Mouse (Mus musculus): ENCODE measurements at regions not wholly inside any gene's neighbourhood (a gene's known extent, or its start where the extent isn't known, plus 50 kb on each side); places are given as distances from the start of the nearest gene placed in this dataset.

DNA sequence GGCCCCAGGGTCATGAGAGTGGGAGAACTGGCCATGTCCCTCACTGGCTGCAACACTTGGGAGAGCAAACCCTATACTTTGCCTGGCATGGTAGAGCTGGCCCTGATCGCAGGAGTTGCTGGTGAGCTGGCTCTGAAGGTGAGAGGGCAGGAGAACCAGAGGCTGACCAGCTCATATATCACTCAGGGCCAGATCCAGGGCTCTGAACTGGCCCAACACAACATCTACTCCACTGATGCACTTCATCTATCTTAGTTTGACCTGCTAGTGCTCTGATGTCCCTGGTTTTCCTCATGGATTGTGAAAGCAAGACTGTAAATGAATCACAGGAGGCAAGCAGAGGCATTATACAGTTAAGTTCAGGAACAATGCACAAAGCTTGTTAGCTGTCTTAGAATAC is 137.6 kb upstream of the Mctp2 start:
- WGBS = 47% methylated on average over 1 of the region's 1 CpGs
- Histone ChIP-seq H3K4me1 (ENCODE audit: control insufficient read depth, insufficient read depth, low read length) (no peaks in the 10 kb centered on the region), H3K36me3 (ENCODE audit: control insufficient read depth, insufficient read depth, low read length) (no peaks in the 10 kb centered on the region), H3K27ac (ENCODE audit: insufficient read depth, low read depth, low read length) (no peak overlapping the region), H3K27me3 (replicated peaks; ENCODE audit: control insufficient read depth, insufficient read depth, low read length) (no peaks in the 10 kb centered on the region; the same call in 1 of the 2 replicates), H3K4me3 (ENCODE audit: insufficient read depth, low read depth, low read length) (no peak overlapping the region)
- no peak for TF ChIP-seq CTCF (conservative IDR thresholded peaks at IDR 0.05; ENCODE audit: insufficient read depth, insufficient read length, low read depth, low read length)
- no peak for TF ChIP-seq POLR2A (IDR thresholded peaks at IDR 0.05; ENCODE audit: low read depth, low read length)
- no peak for DNase-seq

DNA sequence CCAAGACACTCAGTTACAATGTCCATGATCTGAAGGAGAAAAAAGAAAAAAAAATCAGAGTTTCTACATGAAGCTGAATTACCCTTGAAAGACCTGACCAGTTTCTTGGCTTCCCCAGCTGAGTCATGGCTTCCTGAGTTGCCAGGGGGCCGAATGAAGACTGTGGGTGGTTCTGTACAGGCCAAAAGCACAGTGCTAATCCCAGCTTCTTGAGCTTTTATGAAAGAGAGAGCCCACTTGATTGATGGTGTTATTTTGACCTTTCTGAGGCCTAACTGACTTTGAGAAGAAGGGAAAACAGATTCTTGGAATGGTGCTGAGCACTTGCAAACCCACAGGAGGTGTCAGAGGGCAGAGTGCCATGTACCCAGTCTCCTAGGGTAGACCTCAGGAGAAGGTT is 138.4 kb upstream of the Mctp2 start:
- H3K27ac ChIP-seq (ENCODE audit: insufficient read depth, low read depth, low read length) = no peak overlapping the region
- 52% methylated on average over 1 of the region's 1 CpGs for WGBS
- H3K4me1 ChIP-seq (ENCODE audit: control insufficient read depth, insufficient read depth, low read length) = no peaks in the 10 kb centered on the region
- no peak for DNase-seq
- H3K4me3 ChIP-seq (ENCODE audit: insufficient read depth, low read depth, low read length) = no peak overlapping the region
- H3K27me3 ChIP-seq (replicated peaks; ENCODE audit: control insufficient read depth, insufficient read depth, low read length) = no peaks in the 10 kb centered on the region; the same call in 1 of the 2 replicates
- TF ChIP-seq CTCF (conservative IDR thresholded peaks at IDR 0.05; ENCODE audit: insufficient read depth, insufficient read length, low read depth, low read length) = no peak
- no peak for TF ChIP-seq POLR2A (IDR thresholded peaks at IDR 0.05; ENCODE audit: low read depth, low read length)
- H3K36me3 ChIP-seq (ENCODE audit: control insufficient read depth, insufficient read depth, low read length) = no peaks in the 10 kb centered on the region

DNA sequence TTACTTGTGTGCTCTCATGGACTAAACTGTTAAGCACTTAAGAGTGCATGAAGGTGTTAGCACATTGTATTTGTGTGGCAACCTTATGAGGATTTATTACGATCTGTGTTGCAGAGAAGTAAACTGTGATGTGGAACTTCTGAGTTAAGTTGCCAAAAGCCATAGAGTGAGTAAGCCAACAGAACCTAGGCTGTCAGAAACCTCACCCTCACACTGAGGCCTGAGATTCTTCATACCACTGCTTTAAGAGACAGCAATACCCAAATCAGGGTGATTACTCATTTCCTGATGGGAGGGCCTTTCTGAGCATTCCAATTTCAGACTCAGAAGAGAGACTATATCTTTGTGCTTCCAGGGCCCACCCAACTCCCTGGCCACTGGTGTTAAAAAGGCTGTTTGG is 140.5 kb upstream of the Mctp2 start:
- H3K36me3 ChIP-seq (ENCODE audit: control insufficient read depth, insufficient read depth, low read length) = no peaks in the 10 kb centered on the region
- H3K4me1 ChIP-seq (ENCODE audit: control insufficient read depth, insufficient read depth, low read length) = no peaks in the 10 kb centered on the region
- TF ChIP-seq POLR2A (IDR thresholded peaks at IDR 0.05; ENCODE audit: low read depth, low read length) (no peak), CTCF (conservative IDR thresholded peaks at IDR 0.05; ENCODE audit: insufficient read depth, insufficient read length, low read depth, low read length) (no peak)
- no peak for DNase-seq
- 90% methylated on average over 1 of the region's 1 CpGs for WGBS
- no peaks in the 10 kb centered on the region; the same call in 1 of the 2 replicates for H3K27me3 ChIP-seq (replicated peaks; ENCODE audit: control insufficient read depth, insufficient read depth, low read length)
- no peak overlapping the region for H3K4me3 ChIP-seq (ENCODE audit: insufficient read depth, low read depth, low read length)
- H3K27ac ChIP-seq (ENCODE audit: insufficient read depth, low read depth, low read length) = no peak overlapping the region

DNA sequence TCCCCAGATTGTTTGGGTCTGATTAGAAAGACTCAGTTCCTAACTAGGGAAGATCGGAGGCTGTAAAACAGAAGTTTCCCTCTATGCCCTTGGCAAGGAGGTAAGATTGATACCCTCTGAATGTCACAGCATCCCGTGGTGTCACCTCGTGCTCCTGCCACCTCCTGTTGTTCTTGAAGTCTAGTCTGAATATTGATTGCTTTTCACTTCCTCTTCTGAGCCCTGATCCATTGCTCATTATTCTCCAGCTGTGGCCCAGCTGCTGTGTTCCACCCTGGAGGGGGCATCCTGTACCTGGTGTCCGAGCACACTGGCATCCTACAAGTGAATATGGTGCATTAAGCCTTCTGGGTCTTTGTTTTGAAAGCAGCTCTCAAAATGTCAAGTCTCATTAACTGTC is 156.6 kb upstream of the Mctp2 start:
- no peak overlapping the region for H3K27ac ChIP-seq (ENCODE audit: insufficient read depth, low read depth, low read length)
- 50% methylated on average over 4 of the region's 4 CpGs for WGBS
- H3K36me3 ChIP-seq (ENCODE audit: control insufficient read depth, insufficient read depth, low read length) = no peaks in the 10 kb centered on the region
- H3K4me1 ChIP-seq (ENCODE audit: control insufficient read depth, insufficient read depth, low read length) = no peaks in the 10 kb centered on the region
- H3K27me3 ChIP-seq (replicated peaks; ENCODE audit: control insufficient read depth, insufficient read depth, low read length) = no peaks in the 10 kb centered on the region
- TF ChIP-seq POLR2A (IDR thresholded peaks at IDR 0.05; ENCODE audit: low read depth, low read length) (no peak), CTCF (conservative IDR thresholded peaks at IDR 0.05; ENCODE audit: insufficient read depth, insufficient read length, low read depth, low read length) (no peak)
- H3K4me3 ChIP-seq (ENCODE audit: insufficient read depth, low read depth, low read length) = no peak overlapping the region
- no peak for DNase-seq

DNA sequence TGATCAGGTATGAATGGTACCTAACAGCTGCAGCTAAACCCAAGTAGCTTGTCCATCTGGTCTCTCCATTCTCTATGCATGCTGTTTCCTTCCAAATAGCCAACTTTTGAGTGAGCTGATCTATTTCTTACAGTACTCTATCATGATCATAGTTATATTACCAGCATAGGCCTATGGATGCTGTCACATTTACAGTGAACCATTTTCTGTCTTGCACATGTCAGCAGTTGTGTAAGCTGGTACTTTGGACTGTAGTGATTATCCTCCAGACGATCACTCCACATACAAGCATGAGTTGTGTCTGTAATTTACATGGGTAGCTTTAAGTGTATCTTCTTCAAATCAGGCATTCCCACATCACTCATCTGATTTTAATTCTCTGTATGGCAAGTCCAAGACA is 158.2 kb upstream of the Mctp2 start:
- no peaks in the 10 kb centered on the region for H3K36me3 ChIP-seq (ENCODE audit: control insufficient read depth, insufficient read depth, low read length)
- H3K27ac ChIP-seq (ENCODE audit: insufficient read depth, low read depth, low read length) = no peak overlapping the region
- no peak overlapping the region for H3K4me3 ChIP-seq (ENCODE audit: insufficient read depth, low read depth, low read length)
- DNase-seq = no peak
- no peaks in the 10 kb centered on the region for H3K27me3 ChIP-seq (replicated peaks; ENCODE audit: control insufficient read depth, insufficient read depth, low read length)
- WGBS = 45% methylated on average over 1 of the region's 1 CpGs
- no peak for TF ChIP-seq POLR2A (IDR thresholded peaks at IDR 0.05; ENCODE audit: low read depth, low read length)
- H3K4me1 ChIP-seq (ENCODE audit: control insufficient read depth, insufficient read depth, low read length) = no peaks in the 10 kb centered on the region

DNA sequence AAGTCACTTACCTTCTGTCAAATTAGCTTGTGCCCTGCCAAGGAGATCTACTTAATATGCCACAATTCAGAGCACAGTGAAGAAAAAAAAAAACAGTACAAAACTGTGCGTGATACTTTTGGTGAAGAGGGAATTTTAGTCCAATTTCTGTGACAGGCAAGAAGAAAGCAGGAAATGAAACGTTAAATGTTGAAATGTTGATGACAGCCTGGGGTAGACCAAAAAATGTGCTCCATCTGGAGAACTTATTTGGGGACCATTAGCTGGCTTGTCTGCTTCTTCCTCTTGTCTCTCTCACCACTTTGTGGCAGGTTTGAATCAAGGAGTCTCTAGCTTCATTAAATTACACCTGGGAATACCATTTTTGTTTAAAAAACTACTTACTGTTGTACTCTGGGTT is 163.3 kb upstream of the Mctp2 start:
- TF ChIP-seq POLR2A (IDR thresholded peaks at IDR 0.05; ENCODE audit: low read depth, low read length) (no peak), CTCF (conservative IDR thresholded peaks at IDR 0.05; ENCODE audit: insufficient read depth, insufficient read length, low read depth, low read length) (no peak)
- Histone ChIP-seq H3K36me3 (ENCODE audit: control insufficient read depth, insufficient read depth, low read length) (no peaks in the 10 kb centered on the region), H3K27me3 (replicated peaks; ENCODE audit: control insufficient read depth, insufficient read depth, low read length) (no peaks in the 10 kb centered on the region), H3K4me1 (ENCODE audit: control insufficient read depth, insufficient read depth, low read length) (no peaks in the 10 kb centered on the region), H3K27ac (ENCODE audit: insufficient read depth, low read depth, low read length) (no peak overlapping the region), H3K4me3 (ENCODE audit: insufficient read depth, low read depth, low read length) (no peak overlapping the region)
- 63% methylated on average over 2 of the region's 2 CpGs for WGBS
- no peak for DNase-seq

DNA sequence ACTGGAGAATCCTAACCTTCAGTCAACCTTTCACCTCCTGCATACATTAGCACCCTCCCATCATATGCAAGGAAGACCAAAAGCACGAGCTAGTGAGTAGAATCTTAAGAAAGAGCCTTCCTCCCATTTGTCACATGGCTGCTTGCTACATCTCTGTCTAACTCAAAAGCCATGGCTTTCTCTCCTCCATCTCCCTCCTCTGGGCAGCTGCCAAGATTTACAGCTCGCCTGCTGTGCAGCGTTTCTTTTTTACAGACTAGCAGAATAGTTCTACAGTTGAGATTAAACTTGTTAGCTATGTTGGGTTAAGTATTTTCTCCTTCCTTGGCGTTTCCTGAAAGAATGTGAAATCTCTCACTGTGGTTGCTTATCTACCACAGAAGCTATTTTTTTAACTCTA is 168.3 kb upstream of the Mctp2 start:
- H3K4me1 ChIP-seq (ENCODE audit: control insufficient read depth, insufficient read depth, low read length) = no peaks in the 10 kb centered on the region
- WGBS = 18% methylated on average over 4 of the region's 4 CpGs
- H3K4me3 ChIP-seq (ENCODE audit: insufficient read depth, low read depth, low read length) = no peak overlapping the region
- no peak overlapping the region for H3K27ac ChIP-seq (ENCODE audit: insufficient read depth, low read depth, low read length)
- TF ChIP-seq POLR2A (IDR thresholded peaks at IDR 0.05; ENCODE audit: low read depth, low read length) = no peak
- TF ChIP-seq CTCF (conservative IDR thresholded peaks at IDR 0.05; ENCODE audit: insufficient read depth, insufficient read length, low read depth, low read length) = no peak
- no peak for DNase-seq
- no peaks in the 10 kb centered on the region for H3K36me3 ChIP-seq (ENCODE audit: control insufficient read depth, insufficient read depth, low read length)
- H3K27me3 ChIP-seq (replicated peaks; ENCODE audit: control insufficient read depth, insufficient read depth, low read length) = no peaks in the 10 kb centered on the region

DNA sequence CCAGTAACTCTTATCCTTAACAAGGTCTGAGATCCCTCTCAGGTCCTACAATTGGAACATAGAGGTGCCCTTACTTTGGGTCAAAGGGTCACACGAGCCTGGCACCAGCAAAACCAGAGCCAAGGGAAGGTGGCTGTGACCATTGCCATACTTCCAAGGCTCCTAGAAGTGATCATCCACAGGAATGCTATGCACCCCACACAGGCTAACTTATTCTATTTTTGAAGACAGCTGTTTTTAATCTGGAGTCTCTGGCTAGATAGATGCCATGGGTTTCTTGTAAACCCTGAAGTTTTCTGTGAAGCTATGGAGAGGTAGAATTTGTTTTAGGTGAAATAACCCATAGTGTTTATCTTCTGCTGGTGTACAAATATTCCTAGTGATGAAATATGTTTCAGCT is 172.5 kb upstream of the Mctp2 start:
- no peaks in the 10 kb centered on the region for H3K27me3 ChIP-seq (replicated peaks; ENCODE audit: control insufficient read depth, insufficient read depth, low read length)
- 79% methylated on average over 1 of the region's 1 CpGs for WGBS
- no peaks in the 10 kb centered on the region for H3K36me3 ChIP-seq (ENCODE audit: control insufficient read depth, insufficient read depth, low read length)
- TF ChIP-seq CTCF (conservative IDR thresholded peaks at IDR 0.05; ENCODE audit: insufficient read depth, insufficient read length, low read depth, low read length) (no peak), POLR2A (IDR thresholded peaks at IDR 0.05; ENCODE audit: low read depth, low read length) (no peak)
- no peak overlapping the region for H3K27ac ChIP-seq (ENCODE audit: insufficient read depth, low read depth, low read length)
- no peaks in the 10 kb centered on the region for H3K4me1 ChIP-seq (ENCODE audit: control insufficient read depth, insufficient read depth, low read length)
- no peak overlapping the region for H3K4me3 ChIP-seq (ENCODE audit: insufficient read depth, low read depth, low read length)
- no peak for DNase-seq

All from kidney, adult 2 months (tissue).